In genomic region chr15:78845867-78846266, GRCm38 (mm10) we compare ENCODE assay signal across 11 mouse cellular contexts. TPM values are rescaled to one million over a fixed set of nuclear protein-coding genes. Genes with fewer than 3 reads are reported as not detected.
A peak's percentile ranks its signal among the peaks of the same experiment; 100 is the strongest.
DNase-seq lines count a peak whose midpoint lies in the region; ATAC-seq and TF ChIP-seq lines count a peak whose summit lies in the region.
"Had no signal": no experiment of that assay in that cellular context is flagged by ENCODE, and none has a peak within 500 bp of the region (broad histone marks: within the 10 kb centered on the region; RNA-seq: fewer than 3 reads in every experiment).

No protein-coding gene starts in this region.

- H3K9ac ChIP-seq in hindbrain, embryonic 16.5 days (ENCODE audit: low read depth, low read length) = no peak overlapping the region
- H3K9ac ChIP-seq in hindbrain, postnatal 0 days (replicated peaks; ENCODE audit: low read length) = no peak overlapping the region
- peak overlapping the region; percentile 50 for H3K9ac ChIP-seq in lung, embryonic 14.5 days

- H3K27me3 ChIP-seq in hindbrain, embryonic 10.5 days (ENCODE audit: insufficient read depth, poor library complexity, severe bottlenecking) = peaks cover 65% of the 10 kb centered on the region
- H3K27me3 ChIP-seq in hindbrain, embryonic 16.5 days (replicated peaks; ENCODE audit: control insufficient read depth, insufficient read depth, low read length) = peaks cover 20% of the 10 kb centered on the region
- peaks cover 7% of the 10 kb centered on the region; the same call in 1 of the 2 replicates for H3K27me3 ChIP-seq in hindbrain, postnatal 0 days (ENCODE audit: insufficient read depth, low read length)
- H3K27me3 ChIP-seq in lung, embryonic 14.5 days (ENCODE audit: insufficient read depth, low read length) = no peaks in the 10 kb centered on the region

- no peak overlapping the region for H3K4me3 ChIP-seq in hindbrain, embryonic 10.5 days
- H3K4me3 ChIP-seq in hindbrain, embryonic 16.5 days (ENCODE audit: low read length) = no peak overlapping the region
- H3K4me3 ChIP-seq in hindbrain, postnatal 0 days (ENCODE audit: low read length) = no peak overlapping the region
- peak overlapping the region; percentile 67 for H3K4me3 ChIP-seq in lung, embryonic 14.5 days (ENCODE audit: low read depth, low read length)

- H3K9me3 ChIP-seq in hindbrain, embryonic 10.5 days = no peaks in the 10 kb centered on the region
- H3K9me3 ChIP-seq in hindbrain, embryonic 16.5 days (ENCODE audit: control insufficient read depth, low read length) = no peaks in the 10 kb centered on the region
- H3K9me3 ChIP-seq in hindbrain, postnatal 0 days (ENCODE audit: low read length) = no peaks in the 10 kb centered on the region
- no peaks in the 10 kb centered on the region for H3K9me3 ChIP-seq in lung, embryonic 14.5 days (ENCODE audit: low read depth, low read length)

- peak overlapping the region; percentile 66 for H3K27ac ChIP-seq in hindbrain, embryonic 10.5 days
- H3K27ac ChIP-seq in hindbrain, embryonic 16.5 days (ENCODE audit: low read depth, low read length) = no peak overlapping the region
- 0 out of 2 replicates have a peak overlapping the region, but pooled peaks have one; percentile 17 for H3K27ac ChIP-seq in hindbrain, postnatal 0 days
- peak overlapping the region; percentile 98 for H3K27ac ChIP-seq in lung, embryonic 14.5 days (ENCODE audit: low read depth)

- 85% methylated on average over 8 of the region's 8 CpGs for WGBS in hindbrain, embryonic 10.5 days
- 70% methylated on average over 8 of the region's 8 CpGs for WGBS in hindbrain, embryonic 16.5 days
- WGBS in hindbrain, postnatal 0 days = 66% methylated on average over 8 of the region's 8 CpGs
- 63% methylated on average over 8 of the region's 8 CpGs for WGBS in lung, embryonic 14.5 days

- 0 out of 2 replicates have a peak, but pooled peaks cover 6% of the 10 kb centered on the region for H3K36me3 ChIP-seq in hindbrain, embryonic 10.5 days
- H3K36me3 ChIP-seq in hindbrain, embryonic 16.5 days (ENCODE audit: control insufficient read depth, insufficient read depth, low read length) = no peaks in the 10 kb centered on the region
- H3K36me3 ChIP-seq in hindbrain, postnatal 0 days (ENCODE audit: insufficient read depth, low read length) = no peaks in the 10 kb centered on the region
- peaks cover 51% of the 10 kb centered on the region for H3K36me3 ChIP-seq in lung, embryonic 14.5 days (ENCODE audit: insufficient read depth)

- ATAC-seq in hindbrain, embryonic 16.5 days = no peak
- no peak for ATAC-seq in hindbrain, postnatal 0 days
- ATAC-seq in lung, embryonic 14.5 days (ENCODE audit: insufficient read depth) = no peak
- no peak for ATAC-seq in frontal cortex, adult (ENCODE audit: low TSS enrichment)

- TF ChIP-seq CTCF in hindbrain, postnatal 0 days (IDR thresholded peaks at IDR 0.05; ENCODE audit: low read depth) = no peak
- TF ChIP-seq CTCF in lung, embryonic 14.5 days (IDR thresholded peaks at IDR 0.05; ENCODE audit: low read depth) = 0 out of 2 replicates have a peak, but pooled peaks have one; percentile 7

- peak; percentile 1 for DNase-seq in hindbrain, embryonic 10.5 days (ENCODE audit: low spot score)
- peak; percentile 71 for DNase-seq in adrenal gland, postnatal 14 days
- DNase-seq in hindbrain, postnatal 0 days (ENCODE audit: low spot score) = no peak
- no peak for DNase-seq in lung, embryonic 14.5 days
- no peak for DNase-seq in cerebellum, adult 9-10 months
- DNase-seq in left cerebral cortex, postnatal 14 days (ENCODE audit: low spot score in 2 of 2) = no peak

- no peak overlapping the region; the same call in 1 of the 2 replicates for H3K4me2 ChIP-seq in hindbrain, embryonic 16.5 days (ENCODE audit: low read length)
- H3K4me2 ChIP-seq in hindbrain, postnatal 0 days (ENCODE audit: low read depth, low read length) = peak overlapping the region; percentile 66
- peak overlapping the region; percentile 75 for H3K4me2 ChIP-seq in lung, embryonic 14.5 days

- intact Hi-C loops in left cerebral cortex, postnatal 14 days (cut with DNase I) = loop anchor here (5.0 kb wide), 1 partner anchor 219 kb away; no protein-coding TSS in a partner anchor

- peaks cover 82% of the 10 kb centered on the region for H3K4me1 ChIP-seq in hindbrain, embryonic 10.5 days (replicated peaks)
- peaks cover 14% of the 10 kb centered on the region for H3K4me1 ChIP-seq in hindbrain, embryonic 16.5 days (ENCODE audit: control insufficient read depth, insufficient read depth, low read depth, low read length)
- no peaks in the 10 kb centered on the region for H3K4me1 ChIP-seq in hindbrain, postnatal 0 days (ENCODE audit: insufficient read depth, low read length)
- H3K4me1 ChIP-seq in lung, embryonic 14.5 days (ENCODE audit: insufficient read depth) = peaks cover 29% of the 10 kb centered on the region

RNA-seq across cellular contexts. Expression of gene Cdc42ep1, which starts 3.4 kb away (rescaled TPM):
- 19.2 and 19.4 TPM in 2 replicates for polyA plus RNA-seq in hindbrain, embryonic 10.5 days (2016; fragmentation: Nextera tagmentation; extraction: Ambion mirVana)
- polyA plus RNA-seq in hindbrain, embryonic 16.5 days (2015; fragmentation: Nextera tagmentation; extraction: Ambion mirVana) = 15.9 and 17.5 TPM in 2 replicates
- 44.5 and 45.1 TPM in 2 replicates for total RNA-seq in adrenal gland, postnatal 14 days (2021)
- total RNA-seq in hindbrain, postnatal 0 days (2014; rRNA removed) = 20.6 and 22.5 TPM in 2 replicates
- 18.1 TPM in 2 replicates for polyA plus RNA-seq in hindbrain, postnatal 0 days (2015; fragmentation: Nextera tagmentation; extraction: Ambion mirVana)
- 93.2 and 101 TPM in 2 replicates for polyA plus RNA-seq in lung, embryonic 14.5 days (2014; fragmentation: Nextera tagmentation; extraction: Ambion mirVana)
- total RNA-seq in left cerebral cortex, postnatal 14 days (2021) = 10 to 100 TPM in 1 of 2 experiments, 1 to 10 TPM in 1; 6.5 to 11.0 TPM
- total RNA-seq: hematopoietic stem cell, adult 5-6 weeks had no signal

RNA-seq across cellular contexts. Expression of gene Lgals2, which starts 9.5 kb away (rescaled TPM):
- polyA plus RNA-seq in hindbrain, embryonic 10.5 days (2016; fragmentation: Nextera tagmentation; extraction: Ambion mirVana) = not detected in 2 replicates
- not detected in 2 replicates for polyA plus RNA-seq in hindbrain, embryonic 16.5 days (2015; fragmentation: Nextera tagmentation; extraction: Ambion mirVana)
- 0.85 TPM in 1 of 2 replicates, not detected in the other for total RNA-seq in adrenal gland, postnatal 14 days (2021)
- total RNA-seq in hindbrain, postnatal 0 days (2014; rRNA removed) = not detected in 2 replicates
- not detected in 2 replicates for polyA plus RNA-seq in hindbrain, postnatal 0 days (2015; fragmentation: Nextera tagmentation; extraction: Ambion mirVana)
- 0.34 TPM in 1 of 2 replicates, not detected in the other for polyA plus RNA-seq in lung, embryonic 14.5 days (2014; fragmentation: Nextera tagmentation; extraction: Ambion mirVana)
- not detected for total RNA-seq in left cerebral cortex, postnatal 14 days (2021)
- total RNA-seq: hematopoietic stem cell, adult 5-6 weeks; MEL had no signal

RNA-seq across cellular contexts. Expression of gene Gga1, which starts 31.1 kb away (rescaled TPM):
- polyA plus RNA-seq in hindbrain, embryonic 10.5 days (2016; fragmentation: Nextera tagmentation; extraction: Ambion mirVana) = 51.1 and 60.7 TPM in 2 replicates
- 46.1 and 51.8 TPM in 2 replicates for polyA plus RNA-seq in hindbrain, embryonic 16.5 days (2015; fragmentation: Nextera tagmentation; extraction: Ambion mirVana)
- total RNA-seq in adrenal gland, postnatal 14 days (2021) = 51.7 and 52.0 TPM in 2 replicates
- total RNA-seq in hindbrain, postnatal 0 days (2014; rRNA removed) = 40.0 and 47.1 TPM in 2 replicates
- 40.1 and 41.2 TPM in 2 replicates for polyA plus RNA-seq in hindbrain, postnatal 0 days (2015; fragmentation: Nextera tagmentation; extraction: Ambion mirVana)
- polyA plus RNA-seq in lung, embryonic 14.5 days (2014; fragmentation: Nextera tagmentation; extraction: Ambion mirVana) = 50.9 and 57.0 TPM in 2 replicates
- 10 to 100 TPM; 53.7 to 56.3 TPM for total RNA-seq in left cerebral cortex, postnatal 14 days (2021)

RNA-seq across cellular contexts. Expression of gene Card10, which starts 43.0 kb away (rescaled TPM):
- 4.3 and 4.5 TPM in 2 replicates for polyA plus RNA-seq in hindbrain, embryonic 10.5 days (2016; fragmentation: Nextera tagmentation; extraction: Ambion mirVana)
- polyA plus RNA-seq in hindbrain, embryonic 16.5 days (2015; fragmentation: Nextera tagmentation; extraction: Ambion mirVana) = 2.5 and 2.8 TPM in 2 replicates
- 10.6 and 12.7 TPM in 2 replicates for total RNA-seq in adrenal gland, postnatal 14 days (2021)
- 0.94 and 1.4 TPM in 2 replicates for total RNA-seq in hindbrain, postnatal 0 days (2014; rRNA removed)
- 2.3 and 2.6 TPM in 2 replicates for polyA plus RNA-seq in hindbrain, postnatal 0 days (2015; fragmentation: Nextera tagmentation; extraction: Ambion mirVana)
- 7.8 and 8.5 TPM in 2 replicates for polyA plus RNA-seq in lung, embryonic 14.5 days (2014; fragmentation: Nextera tagmentation; extraction: Ambion mirVana)
- 1 to 10 TPM; 4.0 to 5.1 TPM for total RNA-seq in left cerebral cortex, postnatal 14 days (2021)
- total RNA-seq: hematopoietic stem cell, adult 5-6 weeks; MEL had no signal

RNA-seq across cellular contexts. Expression of gene Gm49510, which starts 53.6 kb away (rescaled TPM):
- 0.29 and 0.38 TPM in 2 replicates for polyA plus RNA-seq in hindbrain, embryonic 10.5 days (2016; fragmentation: Nextera tagmentation; extraction: Ambion mirVana)
- polyA plus RNA-seq in hindbrain, embryonic 16.5 days (2015; fragmentation: Nextera tagmentation; extraction: Ambion mirVana) = 0.11 TPM in 1 of 2 replicates, not detected in the other
- not detected in 2 replicates for total RNA-seq in adrenal gland, postnatal 14 days (2021)
- total RNA-seq in hindbrain, postnatal 0 days (2014; rRNA removed) = 0.72 TPM in 1 of 2 replicates, not detected in the other
- polyA plus RNA-seq in hindbrain, postnatal 0 days (2015; fragmentation: Nextera tagmentation; extraction: Ambion mirVana) = not detected in 2 replicates
- polyA plus RNA-seq in lung, embryonic 14.5 days (2014; fragmentation: Nextera tagmentation; extraction: Ambion mirVana) = 0.18 and 0.70 TPM in 2 replicates
- under 1 TPM in 1 of 2 experiments, not detected in 1; 0.23 TPM for total RNA-seq in left cerebral cortex, postnatal 14 days (2021)
- total RNA-seq: hematopoietic stem cell, adult 5-6 weeks had no signal
- polyA plus RNA-seq: testis, adult 2 months had no signal

Comparison
In these comparisons a context has a peak if more than half of its experiments do, and no peak if none do; other contexts are left out.
1. DNase-seq: peak in hindbrain, embryonic 10.5 days (single experiment) and adrenal gland, postnatal 14 days (single experiment); none in hindbrain, postnatal 0 days (single experiment), lung, embryonic 14.5 days (single experiment), cerebellum, adult 9-10 months (single experiment) and left cerebral cortex, postnatal 14 days (0 of 2).